Mouse (Mus musculus): ENCODE measurements around the gene Nppa. TPM values are rescaled to one million over a fixed set of nuclear protein-coding genes. Genes with fewer than 3 reads are reported as not detected.

The Nppa gene
- polyA plus RNA-seq, 1 experiment, result 0.32 TPM

DNA sequence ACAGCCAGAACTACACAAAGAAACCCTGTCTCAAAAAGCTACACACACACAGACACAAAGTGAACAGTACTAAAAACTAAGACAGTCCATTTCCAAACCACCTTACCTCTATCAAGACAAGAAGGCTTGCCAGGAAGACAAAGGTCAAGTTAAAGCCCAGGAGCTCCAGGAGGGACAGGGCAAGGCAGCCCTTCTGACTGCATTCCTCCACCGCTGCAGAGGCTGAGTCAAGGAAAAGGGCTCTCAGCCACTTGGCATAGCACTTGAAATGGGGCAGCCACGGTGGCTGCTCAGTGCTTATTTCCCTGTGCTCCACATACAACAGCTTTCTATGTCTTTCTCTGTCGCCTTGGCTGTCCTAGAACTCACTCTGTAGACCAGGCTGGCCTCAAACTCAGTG is 23.5 kb downstream of the Nppa start:
- WGBS, result 94% methylated on average over 3 of the region's 3 CpGs
- H3K27me3 ChIP-seq (ENCODE audit: control insufficient read depth, insufficient read depth, low read length), result no peaks in the 10 kb centered on the region
- no peak overlapping the region for H3K27ac ChIP-seq (ENCODE audit: insufficient read depth, low read length)
- no peak for DNase-seq (ENCODE audit: low read depth in 1 of 2, low spot score in 2 of 2)
- no peak overlapping the region for H3K4me3 ChIP-seq (ENCODE audit: extremely low read depth, insufficient read depth, insufficient read length)
- TF ChIP-seq CTCF (IDR thresholded peaks at IDR 0.05; ENCODE audit: extremely low read depth, insufficient read depth, insufficient read length, insufficient replicate concordance), result no peak
- H3K4me1 ChIP-seq (ENCODE audit: control insufficient read depth, insufficient read depth, insufficient read length), result no peaks in the 10 kb centered on the region
- peaks cover 35% of the 10 kb centered on the region for H3K36me3 ChIP-seq (ENCODE audit: control insufficient read depth, insufficient read depth, low read length)

- H3K4me1 ChIP-seq (ENCODE audit: control insufficient read depth, insufficient read depth, insufficient read length), result no peaks in the 10 kb centered on the region
- 95% methylated on average over 7 of the region's 7 CpGs for WGBS
- DNase-seq (ENCODE audit: low read depth in 1 of 2, low spot score in 2 of 2), result no peak
- H3K4me3 ChIP-seq (ENCODE audit: extremely low read depth, insufficient read depth, insufficient read length), result no peak overlapping the region
- no peak overlapping the region for H3K27ac ChIP-seq (ENCODE audit: insufficient read depth, low read length)
- H3K27me3 ChIP-seq (ENCODE audit: control insufficient read depth, insufficient read depth, low read length), result no peaks in the 10 kb centered on the region
- peaks cover 20% of the 10 kb centered on the region for H3K36me3 ChIP-seq (ENCODE audit: control insufficient read depth, insufficient read depth, low read length)
- TF ChIP-seq CTCF (IDR thresholded peaks at IDR 0.05; ENCODE audit: extremely low read depth, insufficient read depth, insufficient read length, insufficient replicate concordance) (no peak), POLR2A (IDR thresholded peaks at IDR 0.05; ENCODE audit: low read depth, low read length) (no peak)
Measured at GRCm38 (mm10) chr4:148029297-148029696, 28.8 kb downstream of the Nppa start.

- no peak overlapping the region for H3K27ac ChIP-seq (ENCODE audit: insufficient read depth, low read length)
- H3K27me3 ChIP-seq (ENCODE audit: control insufficient read depth, insufficient read depth, low read length), result no peaks in the 10 kb centered on the region
- peaks cover 16% of the 10 kb centered on the region for H3K36me3 ChIP-seq (ENCODE audit: control insufficient read depth, insufficient read depth, low read length)
- no peaks in the 10 kb centered on the region for H3K4me1 ChIP-seq (ENCODE audit: control insufficient read depth, insufficient read depth, insufficient read length)
- DNase-seq (ENCODE audit: low read depth in 1 of 2, low spot score in 2 of 2), result no peak
- TF ChIP-seq CTCF (IDR thresholded peaks at IDR 0.05; ENCODE audit: extremely low read depth, insufficient read depth, insufficient read length, insufficient replicate concordance) (no peak), POLR2A (IDR thresholded peaks at IDR 0.05; ENCODE audit: low read depth, low read length) (no peak)
- WGBS, result 79% methylated on average over 5 of the region's 5 CpGs
- no peak overlapping the region for H3K4me3 ChIP-seq (ENCODE audit: extremely low read depth, insufficient read depth, insufficient read length)
Measured at GRCm38 (mm10) chr4:148030506-148030905, 30.0 kb downstream of the Nppa start.

- 69% methylated on average over 7 of the region's 7 CpGs for WGBS
- H3K27me3 ChIP-seq (ENCODE audit: control insufficient read depth, insufficient read depth, low read length), result no peaks in the 10 kb centered on the region
- no peak for TF ChIP-seq CTCF (IDR thresholded peaks at IDR 0.05; ENCODE audit: extremely low read depth, insufficient read depth, insufficient read length, insufficient replicate concordance)
- no peak for TF ChIP-seq POLR2A (IDR thresholded peaks at IDR 0.05; ENCODE audit: low read depth, low read length)
Measured at GRCm38 (mm10) chr4:148033858-148034410, 33.4 kb downstream of the Nppa start.

GRCm38 (mm10) chr4:148035440-148035839 is 34.9 kb downstream of the Nppa start:
- H3K27ac ChIP-seq (ENCODE audit: insufficient read depth, low read length), result no peak overlapping the region
- H3K36me3 ChIP-seq (ENCODE audit: control insufficient read depth, insufficient read depth, low read length), result no peaks in the 10 kb centered on the region; the same call in 1 of the 2 replicates
- peaks cover 6% of the 10 kb centered on the region for H3K4me1 ChIP-seq (ENCODE audit: control insufficient read depth, insufficient read depth, insufficient read length)
- DNase-seq (ENCODE audit: low read depth in 1 of 2, low spot score in 2 of 2), result no peak
- WGBS, result 94% methylated on average over 3 of the region's 3 CpGs
- no peaks in the 10 kb centered on the region for H3K27me3 ChIP-seq (ENCODE audit: control insufficient read depth, insufficient read depth, low read length)
- no peak overlapping the region for H3K4me3 ChIP-seq (ENCODE audit: extremely low read depth, insufficient read depth, insufficient read length)
- TF ChIP-seq POLR2A (IDR thresholded peaks at IDR 0.05; ENCODE audit: low read depth, low read length) (no peak), CTCF (IDR thresholded peaks at IDR 0.05; ENCODE audit: extremely low read depth, insufficient read depth, insufficient read length, insufficient replicate concordance) (no peak)

More at GRCm38 (mm10) chr4:148033858-148034410, 33.4 kb downstream of the Nppa start:
- H3K4me1 ChIP-seq (ENCODE audit: control insufficient read depth, insufficient read depth, insufficient read length), result no peaks in the 10 kb centered on the region; the same call in none of the 2 replicates
- DNase-seq (ENCODE audit: low read depth in 1 of 2, low spot score in 2 of 2), result no peak
- H3K4me3 ChIP-seq (ENCODE audit: extremely low read depth, insufficient read depth, insufficient read length), result no peak overlapping the region
- H3K36me3 ChIP-seq (ENCODE audit: control insufficient read depth, insufficient read depth, low read length), result peaks cover 5% of the 10 kb centered on the region
- no peak overlapping the region for H3K27ac ChIP-seq (ENCODE audit: insufficient read depth, low read length)

DNA sequence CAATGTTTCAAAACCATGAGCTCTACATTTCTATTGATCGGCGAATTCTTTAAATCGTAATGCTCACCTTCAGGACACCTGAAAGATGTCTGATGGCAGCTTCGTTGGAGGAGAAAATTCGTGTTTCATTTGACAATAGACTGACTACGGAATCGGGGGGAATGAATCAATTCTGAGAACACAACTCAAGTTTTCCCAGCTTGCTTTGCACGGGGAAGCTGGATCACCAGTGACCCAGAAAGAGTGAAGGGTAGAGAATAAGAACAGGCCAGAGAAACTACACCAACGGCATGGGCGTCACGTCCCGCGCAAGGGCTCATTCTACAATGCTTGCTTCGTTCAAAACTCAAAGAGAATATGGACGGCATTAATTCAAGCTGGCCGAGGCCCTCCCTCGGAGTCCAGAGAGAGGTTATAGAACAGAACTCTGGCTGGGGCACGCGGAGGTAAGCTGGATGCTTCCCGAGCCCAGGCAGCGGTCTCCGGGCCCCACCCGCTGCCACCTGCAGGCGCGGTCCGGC is 37.6 kb downstream of the Nppa start:
- no peak for DNase-seq (ENCODE audit: low read depth in 1 of 2, low spot score in 2 of 2)
- no peaks in the 10 kb centered on the region for H3K36me3 ChIP-seq (ENCODE audit: control insufficient read depth, insufficient read depth, low read length)
- H3K27me3 ChIP-seq (ENCODE audit: control insufficient read depth, insufficient read depth, low read length), result no peaks in the 10 kb centered on the region
- peak overlapping the region; percentile 88 for H3K4me3 ChIP-seq (ENCODE audit: extremely low read depth, insufficient read depth, insufficient read length)
- peaks cover 14% of the 10 kb centered on the region for H3K4me1 ChIP-seq (ENCODE audit: control insufficient read depth, insufficient read depth, insufficient read length)
- TF ChIP-seq CTCF (IDR thresholded peaks at IDR 0.05; ENCODE audit: extremely low read depth, insufficient read depth, insufficient read length, insufficient replicate concordance) (no peak), POLR2A (IDR thresholded peaks at IDR 0.05; ENCODE audit: low read depth, low read length) (no peak)
- peak overlapping the region; percentile 93 for H3K27ac ChIP-seq (ENCODE audit: insufficient read depth, low read length)
- 7% methylated on average over 26 of the region's 26 CpGs for WGBS

- peak; percentile 97 to 99 for DNase-seq (ENCODE audit: low read depth in 1 of 2, low spot score in 2 of 2)
- Histone ChIP-seq H3K36me3 (ENCODE audit: control insufficient read depth, insufficient read depth, low read length) (no peaks in the 10 kb centered on the region), H3K4me1 (ENCODE audit: control insufficient read depth, insufficient read depth, insufficient read length) (peaks cover 14% of the 10 kb centered on the region), H3K27ac (ENCODE audit: insufficient read depth, low read length) (peak within 1 kb of the TSS; percentile 93), H3K27me3 (ENCODE audit: control insufficient read depth, insufficient read depth, low read length) (no peaks in the 10 kb centered on the region), H3K4me3 (ENCODE audit: extremely low read depth, insufficient read depth, insufficient read length) (peak within 1 kb of the TSS; percentile 88)
- no peak for TF ChIP-seq CTCF (IDR thresholded peaks at IDR 0.05; ENCODE audit: extremely low read depth, insufficient read depth, insufficient read length, insufficient replicate concordance)
- WGBS, result under 1% methylated on average over 54 of the region's 54 CpGs
Measured at GRCm38 (mm10) chr4:148038600-148039253, 38.2 kb downstream of the Nppa start, which contains the start of the genes Clcn6 and Mthfr. Gene Clcn6, minus strand, starts transcription at chr4:148038821. Gene Mthfr, plus strand, starts transcription at chr4:148039077.
